Mouse (Mus musculus) lung, adult 2 months (tissue): ENCODE data around the gene Gm38431.

ENCODE experiments used
- CTCF ChIP-seq: fragments of 200-500 bp; IDR thresholded peaks from 2 replicates; pipeline ENCODE4 v1.5.1; 2011; ENCODE audit warnings: mild to moderate bottlenecking, low read length, control low read depth; ENCODE audit not compliant: insufficient read depth
- POLR2A ChIP-seq: fragments of 200-500 bp; IDR thresholded peaks from 2 replicates; pipeline ENCODE4 v1.6.1; 2011; ENCODE audit warnings: low read depth, mild to moderate bottlenecking, control low read depth, low read length, borderline replicate concordance; ENCODE audit errors: extremely low read depth

DNA sequence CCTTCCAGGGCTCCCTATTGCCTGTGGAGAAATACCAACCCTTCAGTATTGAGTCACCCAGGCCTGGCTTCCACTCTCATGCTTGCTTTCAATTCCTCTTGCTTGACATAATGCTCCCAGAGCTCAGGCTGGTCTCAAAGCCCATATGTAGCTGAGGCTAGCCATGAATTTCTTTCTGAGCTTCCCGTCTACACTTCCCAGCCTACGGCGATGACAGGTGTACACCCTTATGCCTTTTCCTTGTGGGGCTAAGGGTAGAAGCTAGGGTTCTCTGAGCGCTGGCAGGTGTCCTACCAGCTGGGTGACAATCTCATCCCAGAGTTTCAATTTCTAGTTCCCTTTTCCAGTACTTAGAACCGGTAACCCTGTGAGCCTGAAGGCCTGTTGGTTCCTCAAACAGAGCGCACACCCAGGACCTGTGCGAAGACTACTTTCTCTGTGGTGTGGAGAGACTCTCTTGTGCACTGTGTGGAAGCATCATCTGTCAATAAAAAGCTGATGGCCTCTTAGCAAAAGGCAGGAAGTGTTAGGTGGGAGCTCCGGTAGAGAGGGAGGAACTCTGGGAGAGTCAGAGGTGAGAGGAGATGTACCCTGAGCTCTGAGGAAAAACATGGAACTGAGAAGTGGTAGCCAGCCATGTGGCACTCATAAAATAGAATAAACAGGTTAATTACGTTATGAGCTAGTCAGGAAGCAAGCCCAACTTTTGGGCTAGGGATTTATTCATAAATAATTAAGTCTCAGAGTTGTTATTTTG lies 33.9 kb upstream of the Gm38431 start:
- TF ChIP-seq CTCF (no peak), POLR2A (no peak)
